Mouse (Mus musculus) E14TG2a.4 (cell line): Measurements from ENCODE around the gene Cc2d1a.

Experiments used
- CTCF ChIP-seq: conservative IDR thresholded peaks from 2 replicates; pipeline ENCODE4 v1.5.1; 2014; ENCODE audit warnings: low read length
- NANOG ChIP-seq: IDR thresholded peaks from 2 replicates; pipeline ENCODE4 v1.6.1; 2014; ENCODE audit warnings: borderline replicate concordance, low read length, mixed read lengths

DNA sequence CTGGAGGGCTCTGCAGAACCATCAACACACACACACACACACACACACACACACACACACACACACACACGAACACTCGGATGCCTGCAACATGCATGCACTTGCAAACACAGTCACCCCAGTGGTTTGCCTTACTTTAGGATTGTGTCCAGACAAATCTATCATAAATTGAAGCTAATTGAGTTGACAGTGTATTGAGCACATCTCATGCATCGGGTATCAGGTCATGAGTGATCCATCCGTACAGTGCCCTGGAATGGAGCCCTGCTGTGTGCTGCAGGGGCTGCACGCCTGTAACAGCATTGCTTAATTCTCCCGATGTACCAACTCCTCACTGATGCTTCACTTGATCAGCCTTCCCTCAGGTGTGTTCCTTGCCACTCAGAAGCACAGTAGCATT, 32.1 kb downstream of the Cc2d1a start:
- no peak for TF ChIP-seq CTCF
- TF ChIP-seq NANOG, result no peak
